Mouse (Mus musculus) ES-Bruce4 (cell line): Measurements from ENCODE around the gene Oprm1.

Experiments
- CTCF ChIP-seq: IDR thresholded peaks from one replicate; pipeline ENCODE4 v1.8.1; 2011; ENCODE audit warnings: low read depth, low read length
- POLR2A ChIP-seq: IDR thresholded peaks from one replicate; pipeline ENCODE4 v1.8.1; 2011; ENCODE audit warnings: low read length; ENCODE audit not compliant: insufficient read depth

DNA sequence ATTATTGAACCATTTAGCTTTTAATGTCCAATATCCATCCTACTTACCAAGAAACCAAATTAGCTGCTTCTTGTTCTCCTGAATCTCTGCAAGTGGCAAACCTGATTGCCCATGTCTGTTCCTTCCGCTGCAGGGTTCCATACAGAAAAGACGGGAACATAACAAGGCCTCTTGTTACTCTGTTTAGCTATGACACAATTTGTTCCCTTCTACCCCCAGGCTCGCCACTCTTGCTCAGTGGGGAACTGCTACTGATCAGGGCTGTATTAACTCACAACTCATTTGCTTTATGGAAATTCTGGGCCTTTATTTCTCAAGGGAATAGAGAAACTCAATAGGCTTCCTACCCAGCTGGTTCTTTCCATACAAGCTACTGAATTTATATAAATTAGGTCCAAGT lies 97.5 kb downstream of the Oprm1 start:
- TF ChIP-seq CTCF, result no peak
- no peak for TF ChIP-seq POLR2A
